Mouse (Mus musculus): ENCODE measurements around the gene Rapgef5. TPM values are rescaled to one million over a fixed set of nuclear protein-coding genes. Genes with fewer than 3 reads are reported as not detected.

Gene Rapgef5
- 0.94 TPM in 1 of 2 replicates, not detected in the other for total RNA-seq (2014; fragmentation: Nextera tagmentation)
- 0.19 and 0.66 TPM in 2 replicates for total RNA-seq (2017)

- no peak for ATAC-seq (replicated peaks; ENCODE audit: low FRiP score, low TSS enrichment, poor library complexity, severe bottlenecking)
These were observed at the start of gene Rapgef5 for GRCm38 (mm10) chr12:117516179-117516578. Gene Rapgef5, plus strand, starts transcription at chr12:117516479.

- ATAC-seq (replicated peaks; ENCODE audit: low FRiP score, low TSS enrichment, poor library complexity, severe bottlenecking): no peak
These were observed 48.0 kb upstream of the Rapgef5 start for GRCm38 (mm10) chr12:117468329-117468728.

- ATAC-seq (replicated peaks; ENCODE audit: low FRiP score, low TSS enrichment, poor library complexity, severe bottlenecking): no peak
These were observed 37.3 kb upstream of the Rapgef5 start for GRCm38 (mm10) chr12:117479014-117479413.

DNA sequence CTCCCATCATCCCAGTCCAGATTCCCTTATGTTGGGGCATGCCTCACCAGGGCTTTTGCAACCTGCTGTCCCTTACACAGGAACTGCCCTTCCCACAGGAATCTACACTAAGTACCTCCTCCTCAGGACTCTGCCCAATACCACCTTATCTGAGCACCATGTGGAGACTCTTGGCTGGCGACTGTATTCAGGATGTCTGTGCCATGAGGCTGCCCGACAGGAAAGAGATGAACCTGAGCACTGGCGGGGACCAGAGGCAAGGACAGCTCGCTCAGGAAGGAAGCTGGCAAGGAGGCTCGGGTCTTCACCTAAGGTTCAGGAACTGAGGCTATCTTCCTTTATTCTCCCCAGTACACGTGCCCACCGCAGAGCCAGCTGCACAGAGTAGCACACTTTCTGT lies 36.6 kb upstream of the Rapgef5 start:
- no peak for ATAC-seq (replicated peaks; ENCODE audit: low FRiP score, low TSS enrichment, poor library complexity, severe bottlenecking)

DNA sequence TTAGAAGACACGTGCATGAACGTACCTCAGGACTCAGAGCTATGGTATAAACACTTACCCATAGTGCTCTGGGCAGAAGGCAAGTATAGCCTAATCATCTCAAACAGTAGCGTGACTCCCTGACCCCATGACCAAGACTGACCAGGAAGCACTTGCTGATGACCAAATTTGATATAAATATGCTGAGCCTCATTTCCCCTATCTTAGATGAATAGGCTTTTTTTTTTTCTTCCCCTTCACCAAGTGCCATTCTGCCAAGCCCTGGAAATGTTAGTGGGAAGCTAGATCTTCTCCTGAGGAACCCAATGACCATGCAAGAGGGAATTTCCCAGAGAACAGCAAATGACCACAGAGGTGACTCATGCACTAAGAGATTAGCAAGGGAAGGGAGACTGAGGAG lies 35.3 kb upstream of the Rapgef5 start:
- no peak for ATAC-seq (replicated peaks; ENCODE audit: low FRiP score, low TSS enrichment, poor library complexity, severe bottlenecking)

DNA sequence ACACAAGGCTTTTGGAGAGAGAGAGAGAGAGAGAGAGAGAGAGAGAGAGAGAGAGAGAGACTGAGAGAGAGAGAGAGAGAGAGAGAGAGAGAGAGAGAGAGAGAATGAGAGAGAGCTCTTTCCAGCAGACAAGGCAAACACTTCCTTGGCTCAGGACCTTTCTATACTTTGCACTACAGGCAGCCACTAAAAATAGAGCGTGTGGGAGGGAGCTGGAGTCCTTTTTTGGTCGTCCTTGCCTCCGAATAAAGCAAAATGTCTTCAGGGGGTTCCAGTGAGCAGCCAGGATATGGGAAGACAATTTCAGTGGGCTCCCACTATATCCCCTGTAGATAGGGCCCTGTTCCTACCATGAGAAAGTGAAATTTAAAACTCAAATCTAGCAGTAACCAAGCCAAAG lies 33.6 kb upstream of the Rapgef5 start:
- ATAC-seq (replicated peaks; ENCODE audit: low FRiP score, low TSS enrichment, poor library complexity, severe bottlenecking): no peak

GRCm38 (mm10) chr12:117486118-117487057 lies 29.9 kb upstream of the Rapgef5 start:
- no peak for ATAC-seq (replicated peaks; ENCODE audit: low FRiP score, low TSS enrichment, poor library complexity, severe bottlenecking)

GRCm38 (mm10) chr12:117496501-117497176 lies 19.6 kb upstream of the Rapgef5 start:
- ATAC-seq (replicated peaks; ENCODE audit: low FRiP score, low TSS enrichment, poor library complexity, severe bottlenecking): no peak

DNA sequence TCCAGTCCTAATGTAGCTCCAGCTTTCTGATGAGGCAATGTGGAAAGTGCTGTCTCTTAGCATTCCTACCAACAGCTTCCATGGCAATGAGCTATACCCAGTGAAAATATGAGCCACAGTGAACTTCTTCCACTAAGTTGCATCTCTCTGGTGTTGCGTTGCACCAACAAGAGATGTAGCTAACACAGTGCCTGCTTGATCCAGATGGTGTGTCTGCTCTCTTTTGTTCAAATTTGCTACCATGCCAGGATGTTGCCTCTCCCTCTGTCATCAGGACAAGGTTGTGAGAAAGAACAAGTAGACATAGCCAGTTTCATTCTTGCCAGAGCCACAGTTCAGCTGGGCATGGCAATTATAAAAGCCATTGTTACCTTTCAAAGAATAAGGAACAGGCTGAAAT lies 18.9 kb upstream of the Rapgef5 start:
- no peak for ATAC-seq (replicated peaks; ENCODE audit: low FRiP score, low TSS enrichment, poor library complexity, severe bottlenecking)

DNA sequence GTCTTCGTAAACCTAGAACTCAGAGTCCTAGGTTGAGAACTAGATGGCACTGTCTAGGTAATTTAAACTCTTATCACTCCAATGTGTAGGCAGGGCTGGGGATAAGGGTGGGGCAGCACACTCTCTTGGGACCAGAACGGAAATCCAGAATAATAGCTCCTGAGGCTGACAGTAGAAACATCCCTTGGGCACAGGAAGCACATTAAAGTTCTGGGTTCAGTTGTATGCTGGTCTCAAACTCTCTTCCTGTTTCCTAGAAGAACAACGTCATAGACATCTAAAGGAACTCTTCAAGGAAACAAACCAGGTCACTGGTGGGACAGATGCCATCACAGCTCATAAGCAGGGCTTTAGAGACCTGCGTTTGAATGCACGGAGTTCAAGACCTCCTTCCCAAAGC lies 17.0 kb upstream of the Rapgef5 start:
- ATAC-seq (replicated peaks; ENCODE audit: low FRiP score, low TSS enrichment, poor library complexity, severe bottlenecking): no peak

- ATAC-seq (replicated peaks; ENCODE audit: low FRiP score, low TSS enrichment, poor library complexity, severe bottlenecking): no peak
These were observed 15.1 kb upstream of the Rapgef5 start for GRCm38 (mm10) chr12:117501180-117501579.

GRCm38 (mm10) chr12:117502834-117503233 lies 13.4 kb upstream of the Rapgef5 start:
- no peak for ATAC-seq (replicated peaks; ENCODE audit: low FRiP score, low TSS enrichment, poor library complexity, severe bottlenecking)

- ATAC-seq (replicated peaks; ENCODE audit: low FRiP score, low TSS enrichment, poor library complexity, severe bottlenecking): no peak
These were observed 11.1 kb upstream of the Rapgef5 start for GRCm38 (mm10) chr12:117505163-117505562.

- ATAC-seq (replicated peaks; ENCODE audit: low FRiP score, low TSS enrichment, poor library complexity, severe bottlenecking): no peak
These were observed 8.5 kb upstream of the Rapgef5 start for GRCm38 (mm10) chr12:117507772-117508171.

- no peak for ATAC-seq (replicated peaks; ENCODE audit: low FRiP score, low TSS enrichment, poor library complexity, severe bottlenecking)
These were observed 6.4 kb upstream of the Rapgef5 start for GRCm38 (mm10) chr12:117509919-117510318.

GRCm38 (mm10) chr12:117512468-117512867 lies 3.8 kb upstream of the Rapgef5 start:
- ATAC-seq (replicated peaks; ENCODE audit: low FRiP score, low TSS enrichment, poor library complexity, severe bottlenecking): no peak

DNA sequence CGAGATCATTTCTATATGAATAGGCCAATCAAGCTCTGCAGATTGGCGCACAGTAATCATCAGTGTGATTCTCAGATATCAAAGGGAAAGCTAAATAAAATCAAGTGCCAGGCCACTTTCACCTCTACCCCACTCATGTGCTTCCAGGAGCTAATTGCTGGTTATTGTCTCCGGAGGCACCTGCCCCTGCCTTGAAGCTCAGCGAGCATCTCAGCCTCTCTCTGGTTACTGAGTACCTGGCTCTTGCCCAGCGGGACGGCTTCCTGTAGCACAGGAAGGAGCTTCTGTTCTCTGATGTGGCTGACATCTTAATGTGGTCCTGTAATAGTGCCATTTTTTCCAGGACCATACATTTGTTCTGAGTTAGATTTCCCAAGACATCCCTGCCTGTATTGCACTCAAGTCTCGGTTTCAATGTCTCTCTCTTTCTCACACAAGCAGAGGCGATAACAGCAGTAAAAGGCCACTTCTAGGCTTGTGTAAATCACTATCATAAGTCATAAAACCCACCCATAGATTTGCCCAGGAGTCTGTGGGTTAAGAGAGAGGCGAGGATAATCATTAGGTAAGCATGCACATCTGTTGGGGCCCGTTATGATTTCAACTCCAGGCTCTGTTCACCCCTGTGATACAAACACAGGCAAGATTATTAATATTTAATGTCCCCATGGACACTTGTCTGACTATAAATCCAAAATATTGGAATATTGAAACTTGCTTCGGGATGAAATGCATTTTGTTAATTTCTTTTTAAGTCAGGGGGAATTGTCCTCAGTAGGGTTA lies 2.9 kb upstream of the Rapgef5 start:
- ATAC-seq (replicated peaks; ENCODE audit: low FRiP score, low TSS enrichment, poor library complexity, severe bottlenecking): no peak

- no peak for ATAC-seq (replicated peaks; ENCODE audit: low FRiP score, low TSS enrichment, poor library complexity, severe bottlenecking)
These were observed 1.1 kb downstream of the Rapgef5 start for GRCm38 (mm10) chr12:117517275-117517936.

- no peak for ATAC-seq (replicated peaks; ENCODE audit: low FRiP score, low TSS enrichment, poor library complexity, severe bottlenecking)
These were observed 8.2 kb downstream of the Rapgef5 start for GRCm38 (mm10) chr12:117524311-117525013.

All from megakaryocyte-erythroid progenitor cell, adult 5-6 weeks (primary cell).